Mouse (Mus musculus) small intestine, adult 2 months (tissue): ENCODE results near the gene Kctd19. TPM values are rescaled to one million over a fixed set of nuclear protein-coding genes. Genes with fewer than 3 reads are reported as not detected.

Experiments used
- H3K27ac ChIP-seq: fragments of 200-500 bp; 2 replicates; pipeline ENCODE4 v1.5.1; 2012; ENCODE audit warnings: low read depth, low read length, control low read depth, inconsistent platforms; ENCODE audit not compliant: insufficient read depth
- H3K27me3 ChIP-seq: fragments of 200-500 bp; 2 replicates; pipeline ENCODE4 v1.6.1; 2012; ENCODE audit warnings: mild to moderate bottlenecking, moderate library complexity, low read length, inconsistent platforms; ENCODE audit not compliant: control insufficient read depth, insufficient read depth
- H3K36me3 ChIP-seq: fragments of 200-500 bp; 2 replicates; pipeline ENCODE4 v1.6.1; 2012; ENCODE audit warnings: mild to moderate bottlenecking, low read length, control low read depth, inconsistent platforms; ENCODE audit not compliant: control insufficient read depth, insufficient read depth
- H3K4me1 ChIP-seq: fragments of 200-500 bp; 2 replicates; pipeline ENCODE4 v1.6.1; 2012; ENCODE audit warnings: low read length, inconsistent platforms, mixed read lengths; ENCODE audit not compliant: control insufficient read depth, insufficient read depth, insufficient read length
- H3K4me3 ChIP-seq: fragments of 200-500 bp; 2 replicates; pipeline ENCODE4 v1.5.1; 2012; ENCODE audit warnings: low read depth, mild to moderate bottlenecking, control low read depth, inconsistent platforms, low read length, moderate library complexity
- CTCF ChIP-seq: fragments of 200-500 bp; IDR thresholded peaks from 2 replicates; pipeline ENCODE4 v1.5.1; 2012; ENCODE audit warnings: low read depth, mild to moderate bottlenecking, control low read depth, inconsistent platforms, low read length, moderate library complexity, mixed read lengths; ENCODE audit not compliant: insufficient replicate concordance, insufficient read length; ENCODE audit errors: extremely low read depth
- POLR2A ChIP-seq: fragments of 200-500 bp; IDR thresholded peaks from 2 replicates; pipeline ENCODE4 v1.6.1; 2012; ENCODE audit warnings: low read depth, mild to moderate bottlenecking, control low read depth, inconsistent platforms, low read length, moderate library complexity
- WGBS: fragments of 180-500 bp; shearing (Covaris S2); methylation state at CpG from one replicate; pipeline ENCODE4 v1.1.7; 2018; 5-methylcytosine and 5-hydroxymethylcytosine counted together
- polyA plus RNA-seq: library from polyadenylated mRNA; depleted of rRNA; stranded (reverse); fragments of >200 nt; gene quantifications from 2 replicates; pipeline ENCODE4 v1.2.3, GENCODE M21; 2012

The Kctd19 gene
- polyA plus RNA-seq, 1 experiment = not detected

DNA sequence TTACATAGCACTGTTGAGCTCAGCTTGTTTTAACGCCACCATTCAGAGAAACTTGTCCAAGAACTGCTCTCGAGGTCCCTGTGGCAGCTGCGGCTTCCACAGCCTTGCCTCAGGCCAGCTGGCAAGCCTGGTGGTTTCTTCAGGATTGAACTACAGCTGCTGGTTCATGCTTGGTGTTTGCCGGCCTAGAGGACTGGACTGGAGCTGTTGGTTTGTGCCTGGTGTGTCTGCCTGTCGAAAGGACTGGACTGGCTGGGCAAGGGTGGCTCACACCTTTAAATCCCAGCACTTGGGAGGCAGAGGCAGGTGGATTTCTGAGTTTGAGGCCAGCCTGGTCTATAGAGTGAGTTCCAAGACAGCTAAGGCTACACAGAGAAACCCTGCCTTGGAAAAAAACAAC lies 13.3 kb downstream of the Kctd19 start:
- 93% methylated on average over 5 of the region's 5 CpGs for WGBS
- no peak for TF ChIP-seq POLR2A
- TF ChIP-seq CTCF = no peak
- Histone ChIP-seq H3K36me3 (no peaks in the 10 kb centered on the region), H3K4me3 (no peak overlapping the region), H3K27ac (no peak overlapping the region), H3K4me1 (no peaks in the 10 kb centered on the region), H3K27me3 (no peaks in the 10 kb centered on the region)

- Histone ChIP-seq H3K4me3 (no peak overlapping the region), H3K4me1 (no peaks in the 10 kb centered on the region), H3K27me3 (no peaks in the 10 kb centered on the region), H3K27ac (no peak overlapping the region), H3K36me3 (no peaks in the 10 kb centered on the region)
- 32% methylated on average over 3 of the region's 3 CpGs for WGBS
- TF ChIP-seq CTCF (peak; percentile 50; the same call in 1 of the 2 replicates), POLR2A (no peak)
Measured at GRCm38 (mm10) chr8:105397747-105398146, 15.6 kb downstream of the Kctd19 start.

DNA sequence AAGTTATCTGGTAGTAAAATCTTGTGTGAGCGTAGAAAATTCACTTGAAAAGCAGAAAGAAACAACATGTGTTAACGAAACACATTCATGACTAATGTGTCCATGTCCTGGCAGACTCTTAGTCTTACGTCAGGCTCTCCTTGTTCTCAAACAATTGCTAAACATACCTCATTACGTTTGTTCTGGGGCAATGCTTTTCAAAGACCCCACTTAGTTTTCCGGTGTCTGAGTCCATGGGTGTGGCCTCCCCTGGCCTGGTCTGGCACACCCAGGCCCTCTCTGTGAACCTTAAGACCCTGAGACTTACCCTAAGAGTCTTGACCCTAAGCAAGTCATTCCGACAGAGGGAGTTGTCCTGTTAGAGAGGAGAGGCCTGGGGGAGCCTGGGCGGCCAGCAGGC lies 19.4 kb downstream of the Kctd19 start:
- no peaks in the 10 kb centered on the region for H3K4me1 ChIP-seq
- TF ChIP-seq POLR2A = no peak
- no peak for TF ChIP-seq CTCF
- 80% methylated on average over 7 of the region's 7 CpGs for WGBS
- no peak overlapping the region for H3K4me3 ChIP-seq
- no peak overlapping the region for H3K27ac ChIP-seq
- no peaks in the 10 kb centered on the region for H3K36me3 ChIP-seq
- no peaks in the 10 kb centered on the region for H3K27me3 ChIP-seq

- TF ChIP-seq CTCF = no peak
- no peak for TF ChIP-seq POLR2A
- 82% methylated on average over 12 of the region's 12 CpGs for WGBS
- no peak overlapping the region for H3K4me3 ChIP-seq
- H3K4me1 ChIP-seq = no peaks in the 10 kb centered on the region
- H3K36me3 ChIP-seq = no peaks in the 10 kb centered on the region
- H3K27ac ChIP-seq = no peak overlapping the region
- no peaks in the 10 kb centered on the region for H3K27me3 ChIP-seq
Measured at GRCm38 (mm10) chr8:105393089-105393787, 20.1 kb downstream of the Kctd19 start.

DNA sequence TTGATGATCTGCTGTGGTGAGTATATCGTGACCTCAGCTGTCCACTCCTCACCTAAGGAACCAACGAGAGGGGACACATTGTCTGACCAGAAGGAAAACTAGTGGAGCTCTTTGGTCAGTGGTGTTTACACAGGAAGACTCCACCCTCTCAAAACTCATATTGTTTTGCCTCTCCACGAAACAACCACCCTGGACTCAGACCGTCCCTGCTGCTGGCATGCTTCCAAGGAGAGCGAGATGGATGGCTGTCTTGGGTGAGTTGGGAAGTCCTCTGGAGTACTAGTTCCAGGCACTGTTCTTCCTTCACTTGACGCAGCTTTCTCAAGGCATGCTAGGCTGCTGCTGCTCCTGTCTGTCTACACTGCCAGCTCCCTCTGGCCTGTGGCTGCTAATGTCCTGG lies 24.2 kb downstream of the Kctd19 start:
- H3K27me3 ChIP-seq = no peaks in the 10 kb centered on the region
- TF ChIP-seq CTCF (no peak), POLR2A (no peak)
- H3K27ac ChIP-seq = no peak overlapping the region
- no peaks in the 10 kb centered on the region for H3K36me3 ChIP-seq
- H3K4me1 ChIP-seq = no peaks in the 10 kb centered on the region
- no peak overlapping the region for H3K4me3 ChIP-seq
- 36% methylated on average over 6 of the region's 6 CpGs for WGBS

DNA sequence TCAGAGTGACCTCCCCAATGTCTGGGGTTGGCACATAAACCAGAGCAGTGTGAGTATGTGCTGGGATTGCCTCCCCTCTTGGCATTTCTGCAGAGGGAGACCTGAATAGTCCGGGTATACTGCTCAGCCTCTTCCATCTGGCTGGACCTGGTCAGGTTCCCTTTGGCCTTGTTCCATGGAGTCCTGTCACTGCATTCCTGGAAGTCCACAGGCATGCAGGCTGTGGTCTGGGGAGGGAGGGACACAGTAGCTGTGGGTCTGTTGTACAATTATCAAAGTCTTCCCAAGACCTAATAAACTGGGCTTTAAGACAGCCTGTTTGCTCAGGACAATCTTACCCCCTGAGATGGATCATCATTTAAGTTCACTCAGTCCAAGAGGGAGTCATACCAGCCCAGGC lies 26.2 kb downstream of the Kctd19 start:
- Histone ChIP-seq H3K27ac (no peak overlapping the region), H3K4me3 (no peak overlapping the region), H3K36me3 (no peaks in the 10 kb centered on the region), H3K27me3 (no peaks in the 10 kb centered on the region), H3K4me1 (no peaks in the 10 kb centered on the region)
- WGBS = 29% methylated on average over 1 of the region's 1 CpGs
- TF ChIP-seq POLR2A (no peak), CTCF (no peak)

DNA sequence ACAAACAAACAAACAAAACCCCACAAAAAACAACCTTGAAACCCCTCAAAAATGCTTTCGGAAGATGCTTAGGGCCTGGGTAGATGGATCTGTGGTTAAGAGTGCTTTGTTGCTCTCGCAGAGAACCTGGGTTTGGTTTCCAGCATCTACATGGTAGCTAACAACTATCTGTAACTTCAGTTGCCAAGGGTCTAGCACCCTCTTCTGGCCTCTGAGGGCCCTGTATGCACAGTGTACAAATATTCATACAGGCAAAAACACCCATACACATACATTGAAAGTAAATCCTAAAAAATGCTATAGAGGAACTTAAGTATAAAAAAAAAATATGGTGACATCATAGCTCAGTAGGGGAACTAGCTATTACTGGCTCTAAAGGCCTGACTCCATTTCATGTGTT lies 29.2 kb downstream of the Kctd19 start:
- TF ChIP-seq POLR2A (no peak), CTCF (no peak)
- Histone ChIP-seq H3K27ac (no peak overlapping the region), H3K36me3 (no peaks in the 10 kb centered on the region), H3K27me3 (no peaks in the 10 kb centered on the region), H3K4me3 (no peak overlapping the region), H3K4me1 (peaks cover under 1% of the 10 kb centered on the region; the same call in 1 of the 2 replicates)
- WGBS = 97% methylated on average over 2 of the region's 2 CpGs

- Histone ChIP-seq H3K4me1 (peaks cover 12% of the 10 kb centered on the region), H3K36me3 (no peaks in the 10 kb centered on the region), H3K27ac (no peak overlapping the region), H3K27me3 (no peaks in the 10 kb centered on the region), H3K4me3 (no peak overlapping the region)
- TF ChIP-seq POLR2A = no peak
- TF ChIP-seq CTCF = no peak
- WGBS = 90% methylated on average over 12 of the region's 12 CpGs
Measured at GRCm38 (mm10) chr8:105380308-105380707, 33.0 kb downstream of the Kctd19 start.
